Mouse (Mus musculus) E14TG2a.4 (cell line): Measurements from ENCODE around the gene Sergef.

Experiments
- H3K27me3 ChIP-seq: 2 replicates; pipeline ENCODE4 v1.6.1; 2014; ENCODE audit warnings: low read length, control low read depth; ENCODE audit not compliant: insufficient read depth
- H3K36me3 ChIP-seq: 2 replicates; pipeline ENCODE4 v1.6.1; 2014; ENCODE audit warnings: low read length, control low read depth; ENCODE audit not compliant: insufficient read depth
- H3K4me1 ChIP-seq: replicated peaks from 2 replicates; pipeline ENCODE4 v1.6.1; 2014; ENCODE audit warnings: low read depth, low read length, control low read depth
- H3K4me3 ChIP-seq: replicated peaks from 2 replicates; pipeline ENCODE4 v1.5.1; 2014; ENCODE audit warnings: mild to moderate bottlenecking, low read length
- H3K9me3 ChIP-seq: 2 replicates; pipeline ENCODE4 v1.6.1; 2014; ENCODE audit warnings: low read length, control low read depth
- CTCF ChIP-seq: conservative IDR thresholded peaks from 2 replicates; pipeline ENCODE4 v1.5.1; 2014; ENCODE audit warnings: low read length
- NANOG ChIP-seq: IDR thresholded peaks from 2 replicates; pipeline ENCODE4 v1.6.1; 2014; ENCODE audit warnings: borderline replicate concordance, low read length, mixed read lengths
- POU5F1 ChIP-seq: IDR thresholded peaks from 2 replicates; pipeline ENCODE4 v1.6.1; 2014; ENCODE audit warnings: low read length, borderline replicate concordance

The Sergef gene

DNA sequence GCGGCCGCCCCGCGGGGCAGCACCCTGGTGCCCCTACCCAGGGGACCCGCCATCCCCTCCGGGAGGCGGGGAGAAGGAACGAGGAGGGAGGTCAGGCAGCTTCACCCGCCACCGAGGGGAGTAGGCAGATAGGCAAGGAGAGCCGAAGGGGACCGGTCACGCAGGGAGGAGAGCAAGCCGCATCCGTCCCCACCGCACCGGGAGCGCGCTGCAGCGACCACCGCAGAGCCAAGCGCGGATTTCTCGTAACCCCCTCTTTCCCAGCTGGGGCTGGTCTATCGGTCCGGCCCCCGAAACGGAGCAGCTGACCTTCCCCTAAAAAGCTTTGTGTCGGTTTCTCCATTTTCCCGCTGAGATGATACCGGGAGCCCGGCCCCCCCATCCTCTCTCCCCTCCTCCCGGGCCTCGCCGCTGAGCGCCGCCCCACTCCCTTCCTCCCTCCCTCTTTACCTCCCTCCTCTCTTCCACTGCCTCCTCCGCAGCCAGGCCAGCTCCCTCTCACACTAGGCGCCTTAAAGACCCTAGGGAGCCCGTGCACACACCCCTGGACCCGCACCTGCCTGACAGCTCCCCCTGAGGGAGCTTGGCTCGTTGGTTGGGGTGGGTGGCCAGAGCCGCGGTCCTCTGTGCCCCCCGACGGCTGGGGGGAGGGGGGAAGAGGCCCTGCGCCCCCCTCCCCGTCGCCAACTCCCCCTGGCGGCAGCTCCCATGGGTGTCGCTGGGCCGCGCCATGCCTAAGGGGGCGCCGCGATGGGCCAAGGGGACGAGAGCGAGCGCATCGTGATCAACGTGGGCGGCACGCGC, 242.5 kb downstream of the Sergef start:
- H3K9me3 ChIP-seq = no peaks in the 10 kb centered on the region
- no peak for TF ChIP-seq CTCF
- TF ChIP-seq POU5F1 = no peak
- no peak for TF ChIP-seq NANOG
- H3K27me3 ChIP-seq = peaks cover 74% of the 10 kb centered on the region
- peaks cover 17% of the 10 kb centered on the region for H3K4me1 ChIP-seq
- H3K4me3 ChIP-seq = peak overlapping the region; percentile 80
- H3K36me3 ChIP-seq = no peaks in the 10 kb centered on the region

DNA sequence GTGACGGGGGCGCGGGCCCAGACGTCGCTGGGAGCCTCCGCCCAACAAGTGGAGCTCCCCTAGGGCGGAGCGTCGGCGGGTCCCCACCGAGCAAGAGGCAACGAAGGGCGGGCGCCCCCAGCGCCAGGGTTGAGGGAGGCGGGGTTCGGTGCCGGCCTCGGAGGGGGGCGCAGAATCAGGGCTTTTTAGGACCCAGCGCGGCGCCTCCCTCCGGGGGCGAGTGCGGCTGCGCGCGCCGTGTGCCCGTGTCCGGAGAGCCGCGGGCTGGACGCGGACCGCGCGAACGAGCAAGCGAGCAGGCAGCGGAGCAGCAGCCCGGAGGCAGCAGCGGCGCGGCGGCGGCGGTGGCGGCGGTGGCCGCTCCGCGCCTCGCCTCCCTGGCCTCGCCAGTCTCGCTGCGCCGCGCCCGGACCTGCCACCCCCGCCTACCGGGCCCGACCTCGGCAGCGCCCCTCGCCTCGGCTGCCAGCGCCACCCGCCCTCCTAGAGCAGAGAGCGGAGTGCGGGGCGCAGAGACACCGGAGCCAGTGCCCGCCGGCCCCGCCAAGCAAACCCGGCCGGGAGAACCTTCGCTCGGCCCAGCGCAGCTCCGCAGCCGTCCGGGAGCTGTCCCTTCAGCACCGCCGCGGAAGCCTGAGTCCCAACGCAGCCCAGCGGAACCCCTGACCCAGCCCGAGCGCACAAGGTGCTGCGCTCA, 243.2 kb downstream of the Sergef start, which contains the start of gene Kcnc1:
TSS of gene Kcnc1 (plus strand) at position 267 of the 697 bp plus-strand sequence.
- Histone ChIP-seq H3K27me3 (peaks cover 75% of the 10 kb centered on the region), H3K9me3 (no peaks in the 10 kb centered on the region), H3K36me3 (no peaks in the 10 kb centered on the region), H3K4me1 (peaks cover 17% of the 10 kb centered on the region), H3K4me3 (peak within 1 kb of the TSS; percentile 80)
- TF ChIP-seq NANOG (no peak), CTCF (no peak), POU5F1 (no peak)

DNA sequence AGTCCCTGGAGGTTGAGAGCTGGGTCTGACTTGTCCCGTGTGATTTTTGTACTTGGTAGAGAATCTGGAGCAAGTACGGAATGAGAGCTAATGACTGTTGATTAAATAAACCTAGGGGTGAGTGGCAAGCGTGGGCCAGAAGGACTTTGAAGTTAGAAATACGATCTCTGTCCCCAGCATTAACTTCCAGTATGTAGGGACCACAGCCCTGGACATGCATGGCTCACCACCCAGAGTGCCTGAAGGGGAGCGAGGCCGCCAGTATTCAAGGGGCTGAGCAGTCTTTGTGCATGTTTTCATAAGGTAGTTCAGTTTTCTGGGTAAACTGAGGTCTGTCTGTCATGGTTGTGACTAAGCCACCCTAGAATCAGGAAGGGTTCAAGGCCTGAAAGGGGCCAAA, 244.0 kb downstream of the Sergef start:
- TF ChIP-seq CTCF (no peak), POU5F1 (no peak), NANOG (no peak)
- Histone ChIP-seq H3K27me3 (peaks cover 72% of the 10 kb centered on the region), H3K4me3 (peak overlapping the region; percentile 80), H3K36me3 (no peaks in the 10 kb centered on the region), H3K9me3 (no peaks in the 10 kb centered on the region), H3K4me1 (peaks cover 17% of the 10 kb centered on the region)

DNA sequence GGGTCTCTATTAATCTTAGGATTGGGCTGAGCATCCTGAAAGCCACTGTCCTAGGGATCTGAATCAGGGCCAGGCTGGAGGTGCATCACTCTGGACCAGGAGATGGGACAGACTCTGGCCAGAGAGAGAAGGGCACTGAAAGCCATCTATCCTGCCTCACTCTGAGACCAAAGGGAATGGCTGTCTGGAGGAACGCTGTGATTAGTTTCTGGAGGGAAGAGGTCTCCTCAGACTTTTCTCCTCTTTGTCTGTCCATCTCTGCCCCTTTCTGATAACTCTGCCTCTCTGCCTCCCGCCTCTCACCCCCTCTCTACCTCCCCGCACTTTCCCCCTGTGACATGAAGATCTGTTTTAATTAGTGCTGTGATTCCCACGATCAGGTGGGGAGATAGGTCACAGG, 244.7 kb downstream of the Sergef start:
- Histone ChIP-seq H3K36me3 (no peaks in the 10 kb centered on the region), H3K4me3 (no peak overlapping the region), H3K9me3 (no peaks in the 10 kb centered on the region), H3K27me3 (peaks cover 66% of the 10 kb centered on the region), H3K4me1 (peaks cover 17% of the 10 kb centered on the region)
- TF ChIP-seq POU5F1 = no peak
- no peak for TF ChIP-seq CTCF
- no peak for TF ChIP-seq NANOG

DNA sequence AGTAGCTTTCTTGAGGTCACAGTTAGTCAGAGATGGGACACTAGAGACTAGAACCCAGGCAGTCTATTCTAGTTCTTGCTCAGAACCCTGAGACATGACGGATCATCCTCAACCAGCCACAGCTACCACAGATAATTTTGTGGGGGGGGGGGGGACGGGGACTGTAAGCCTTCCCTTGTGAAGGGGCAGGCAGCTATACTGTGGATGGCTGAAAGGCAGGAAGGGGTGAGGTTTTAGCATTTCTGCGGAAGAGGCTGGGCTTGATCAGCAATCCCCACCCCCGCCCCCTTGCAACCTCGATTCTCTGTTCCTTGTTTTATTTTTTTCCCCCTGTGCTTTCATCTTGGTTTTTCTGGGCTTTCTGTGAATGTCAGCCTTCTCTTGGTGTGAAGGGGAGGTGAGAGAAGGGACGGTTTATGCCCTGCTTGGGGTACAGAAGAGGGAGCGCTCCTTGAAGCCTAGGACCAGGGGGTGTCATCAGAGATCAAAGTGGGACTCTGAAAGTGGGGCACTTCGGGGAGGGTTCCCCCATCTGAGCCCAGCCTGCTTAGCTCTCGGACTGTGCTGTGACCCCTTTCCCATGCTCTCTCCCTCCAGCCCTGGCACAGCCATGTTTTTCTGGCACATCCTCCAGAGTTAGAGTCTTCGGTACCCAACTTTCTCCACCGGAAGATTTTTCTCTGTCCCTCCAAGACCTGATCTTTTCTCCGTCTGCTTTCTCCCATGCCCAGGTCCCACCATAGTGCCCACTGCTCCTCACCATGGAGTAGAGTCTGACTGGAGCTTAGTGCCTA, 245.7 kb downstream of the Sergef start:
- no peaks in the 10 kb centered on the region for H3K36me3 ChIP-seq
- H3K4me3 ChIP-seq = no peak overlapping the region
- H3K27me3 ChIP-seq = peaks cover 56% of the 10 kb centered on the region
- no peak for TF ChIP-seq NANOG
- no peaks in the 10 kb centered on the region for H3K9me3 ChIP-seq
- H3K4me1 ChIP-seq = peaks cover 17% of the 10 kb centered on the region
